Mouse (Mus musculus) mouse trophoblast stem cell (cell line): Measurements from ENCODE around the gene Psap.
"Not testable (repeated sequence)": the region's sequence is repeated elsewhere in the genome, so short reads cannot be mapped to it uniquely, and the experiment has no call there.

Experiments used
- in situ Hi-C, 2 experiments: fragments of 300-500 bp; cut with MseI, MboI; formaldehyde crosslinking; loops; 2 replicates in 1 of 2; 3 replicates in 1 of 2; pipeline ENCODE4 v1.15.1; 2025

Psap gene

DNA sequence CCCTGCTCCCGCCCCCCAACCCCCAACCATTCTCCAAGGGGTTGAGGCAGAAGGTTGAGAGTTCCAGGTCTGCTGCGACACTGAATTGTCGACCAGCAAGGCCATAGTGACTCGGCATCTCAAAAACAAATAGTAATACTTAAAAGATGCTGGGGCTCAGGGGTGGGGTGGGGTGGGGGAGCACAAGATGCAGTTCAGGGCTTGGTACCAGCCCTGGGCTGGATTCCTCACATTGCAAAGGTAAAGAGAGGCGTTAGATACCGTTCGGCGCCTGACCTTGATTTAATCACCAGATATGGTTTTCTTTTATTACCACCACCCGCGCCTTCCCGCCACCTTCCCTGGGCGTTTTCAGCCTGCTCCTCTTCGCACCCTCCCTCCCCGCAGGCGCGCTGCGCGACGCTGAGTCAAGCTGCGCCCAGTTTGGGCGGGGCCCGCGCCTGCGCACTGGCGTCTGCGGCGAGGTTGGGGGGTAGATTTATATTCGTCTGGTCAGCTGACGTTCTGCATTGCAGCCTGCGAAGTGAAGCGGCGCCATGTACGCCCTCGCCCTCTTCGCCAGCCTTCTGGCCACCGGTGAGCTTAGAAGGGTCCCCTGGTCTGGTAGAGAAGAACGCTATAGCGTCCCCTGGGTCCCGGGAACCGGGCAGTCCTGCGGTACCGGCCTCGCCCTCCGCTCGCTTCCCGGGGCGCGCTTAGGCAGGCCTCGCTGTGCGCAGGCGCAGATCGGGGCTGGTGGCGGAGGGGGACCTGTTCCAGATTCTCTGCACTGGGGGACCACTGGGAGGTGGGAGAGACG is at the start of gene Psap:
Gene Psap, plus strand, starts transcription at position 421 of the 799 bp plus-strand sequence.
- in situ Hi-C loops, result no loop called here

DNA sequence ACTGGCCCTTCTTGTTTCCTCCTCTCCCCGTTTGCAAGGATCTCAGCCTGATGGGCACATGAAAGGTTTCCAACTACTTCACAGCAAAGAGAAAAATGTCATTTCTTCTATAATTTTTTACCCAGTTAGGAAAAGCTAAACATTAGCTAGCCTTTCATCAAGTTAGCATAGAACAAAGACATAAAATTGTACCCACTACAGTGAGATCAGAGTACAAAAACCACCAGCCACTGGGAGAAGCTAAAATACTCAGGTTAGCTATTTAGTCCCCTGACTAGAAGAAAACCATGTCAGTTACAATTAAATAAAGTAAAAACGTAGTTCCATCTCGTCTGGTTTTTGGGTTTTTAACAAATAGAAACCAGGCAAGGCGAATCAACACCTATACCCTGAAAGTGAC is 49.8 kb upstream of the Psap start:
- in situ Hi-C loops, result no loop called here

DNA sequence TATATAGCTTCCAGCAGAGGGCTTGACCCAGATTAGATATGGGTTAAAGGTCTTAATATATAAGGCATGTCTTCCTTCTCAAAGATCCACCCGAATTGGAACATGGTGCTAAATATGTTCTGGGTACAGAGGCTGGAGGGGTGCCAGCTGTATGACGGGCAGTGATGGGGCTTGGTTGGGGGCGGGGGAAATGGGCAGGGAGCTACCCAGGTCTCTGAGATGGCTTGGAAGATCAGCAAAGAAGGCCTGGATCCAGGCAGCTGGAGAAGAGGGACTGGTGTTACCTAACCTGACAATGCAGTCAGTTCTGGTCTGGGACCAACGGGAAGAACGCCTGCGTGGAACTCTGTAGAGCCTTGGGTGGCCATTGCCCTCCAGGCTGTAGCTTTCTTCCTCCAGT is 48.3 kb upstream of the Psap start:
- in situ Hi-C loops, result no loop called here

DNA sequence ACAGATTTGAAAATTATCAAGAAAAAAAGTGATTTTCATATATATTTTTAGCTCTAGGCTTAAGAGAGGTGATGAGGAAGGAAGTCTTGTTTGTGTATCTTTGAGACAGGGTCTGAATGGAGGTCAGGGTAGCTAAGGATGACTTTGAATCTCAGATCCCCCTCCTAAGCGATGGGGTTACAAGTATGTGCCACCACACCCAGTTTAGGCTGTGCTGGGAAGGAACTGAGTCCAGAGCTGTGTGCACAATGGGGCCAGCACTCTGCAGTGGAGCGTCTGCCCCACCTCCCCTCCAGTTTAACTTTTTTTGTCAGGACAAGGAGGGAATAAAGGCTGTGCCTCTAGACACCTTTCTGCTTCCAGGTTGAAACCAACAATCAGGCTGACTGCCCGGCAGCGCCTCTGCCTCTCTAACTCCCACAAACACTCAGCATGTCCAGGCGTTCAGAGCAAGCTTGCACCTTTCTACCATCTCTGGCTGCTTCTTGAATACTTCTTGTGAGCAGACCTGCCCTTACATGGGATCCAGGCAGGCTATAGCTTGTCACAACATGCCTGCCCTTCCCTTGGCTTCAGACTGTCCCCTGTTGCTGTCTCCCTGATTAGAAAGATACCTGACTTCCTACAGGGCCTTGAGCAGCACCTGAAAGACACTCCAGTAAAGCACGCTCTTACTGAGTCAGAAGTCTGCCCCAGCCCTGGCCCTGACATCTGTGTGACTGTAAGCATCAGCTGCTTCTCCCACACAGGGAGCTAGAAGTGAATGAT is 46.9 kb upstream of the Psap start:
- in situ Hi-C loops, result no loop called here

DNA sequence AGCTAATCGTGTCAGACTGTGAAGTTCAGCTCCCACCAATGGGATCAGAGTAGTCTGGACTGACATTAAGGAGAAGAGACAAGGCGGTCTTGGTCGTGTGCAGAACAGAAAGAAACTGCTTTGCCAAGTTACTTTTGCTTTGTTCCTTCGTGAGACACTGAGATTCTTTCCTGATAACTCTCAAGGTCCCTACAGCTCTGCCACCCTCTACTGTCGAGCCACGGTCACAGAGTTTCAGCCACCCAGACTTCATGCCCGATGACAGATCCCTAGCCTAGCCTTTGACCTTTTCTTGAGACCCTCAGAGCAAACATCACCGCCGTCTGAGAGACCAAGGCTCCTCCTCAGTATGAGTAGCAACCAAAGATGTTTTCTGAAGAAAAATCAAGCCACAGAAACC is 43.4 kb upstream of the Psap start:
- in situ Hi-C loops, result no loop called here

DNA sequence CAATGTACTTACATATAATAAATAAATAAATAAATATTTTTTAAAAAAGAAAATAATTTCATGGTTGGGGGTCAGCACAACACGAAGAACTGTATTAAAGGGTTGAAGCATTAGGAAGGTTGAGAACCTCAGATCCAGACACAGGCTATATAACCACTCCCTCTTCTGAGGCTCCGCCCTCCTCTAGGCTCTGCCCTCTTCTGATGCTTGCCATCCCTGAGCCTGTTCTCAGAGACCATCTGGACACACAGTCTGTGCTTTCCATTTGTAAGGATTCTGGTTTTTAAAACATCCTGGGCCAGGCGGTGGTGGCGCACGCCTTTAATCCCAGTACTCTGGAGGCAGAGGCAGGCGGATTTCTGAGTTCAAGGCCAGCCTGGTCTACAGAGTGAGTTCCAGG is 41.6 kb upstream of the Psap start:
- in situ Hi-C loops, result loop anchor here (5.0 kb wide), 3 partner anchors 44 to 89 kb away; no protein-coding TSS in a partner anchor

DNA sequence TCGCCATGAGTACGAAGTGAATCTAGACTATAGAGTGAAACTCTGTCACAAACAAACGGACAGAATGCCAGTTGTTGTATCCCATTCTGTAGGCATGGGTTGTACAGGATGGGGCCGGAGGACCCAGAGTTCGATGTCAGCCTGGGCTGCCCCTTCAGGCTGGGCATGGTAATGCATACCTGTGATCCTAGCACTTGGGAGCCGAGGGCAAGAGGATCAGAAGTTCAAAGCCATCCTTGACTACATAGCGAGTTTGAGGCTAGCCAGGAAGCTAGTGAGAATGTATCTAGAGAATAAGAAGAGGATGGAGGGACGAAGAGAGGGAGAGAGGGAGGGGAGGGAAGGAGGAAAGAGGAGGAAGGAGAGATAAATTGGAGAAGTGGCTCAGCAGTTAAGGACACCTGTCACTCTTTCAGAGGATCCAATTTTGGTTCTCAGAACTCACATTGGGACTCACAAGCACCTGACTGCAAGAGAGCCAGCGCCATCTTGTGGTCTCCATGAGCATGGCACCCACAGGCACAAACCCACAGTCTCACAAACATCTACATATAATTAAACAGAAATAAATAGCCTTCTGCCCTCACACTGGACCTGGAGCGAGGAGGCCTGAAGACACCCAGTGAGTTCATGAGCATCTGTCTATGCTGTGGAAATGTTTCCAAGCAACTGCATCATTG is 39.8 kb upstream of the Psap start:
- in situ Hi-C loops, result loop anchor here (5.0 kb wide), 3 partner anchors 45 to 90 kb away; no protein-coding TSS in a partner anchor

DNA sequence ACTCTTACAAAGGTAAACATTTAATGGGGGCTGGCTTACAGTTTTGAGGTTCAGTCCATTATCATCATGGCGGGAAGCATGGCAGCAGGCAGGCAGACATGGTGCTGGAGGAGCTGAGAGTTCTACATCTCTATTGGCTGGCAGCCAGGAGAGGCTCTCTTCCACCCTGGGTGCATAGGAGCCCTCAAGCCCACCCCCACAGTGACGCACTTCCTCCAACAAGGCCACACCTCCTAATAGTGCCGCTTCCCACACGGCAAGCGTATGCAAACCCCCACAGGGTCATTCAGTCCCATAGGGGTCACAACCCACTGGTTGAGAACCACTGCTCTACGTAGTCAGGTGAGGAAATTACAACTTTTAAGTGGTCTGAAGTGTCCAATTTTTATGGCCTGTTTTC is 37.0 kb upstream of the Psap start:
- in situ Hi-C loops, result no loop called here

DNA sequence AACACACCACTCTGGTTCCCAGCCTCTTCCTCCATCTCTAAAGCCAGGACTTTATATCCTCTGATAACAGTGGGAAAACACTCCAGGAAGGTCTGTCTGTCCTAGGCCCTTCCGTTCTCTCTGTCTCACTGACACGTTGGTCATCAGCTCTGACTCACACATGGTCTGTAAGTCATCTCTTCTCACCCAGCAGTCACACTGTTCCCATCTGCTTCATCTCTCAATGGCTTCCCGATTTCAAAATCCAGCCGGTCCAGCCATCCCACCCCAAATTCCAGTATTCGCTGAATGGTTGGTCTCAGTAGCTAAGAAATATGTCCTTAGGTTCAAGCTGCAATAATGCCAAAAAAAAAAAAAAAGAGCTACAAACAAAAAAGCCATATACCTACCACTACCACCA is 33.5 kb upstream of the Psap start:
- in situ Hi-C loops, result no loop called here

DNA sequence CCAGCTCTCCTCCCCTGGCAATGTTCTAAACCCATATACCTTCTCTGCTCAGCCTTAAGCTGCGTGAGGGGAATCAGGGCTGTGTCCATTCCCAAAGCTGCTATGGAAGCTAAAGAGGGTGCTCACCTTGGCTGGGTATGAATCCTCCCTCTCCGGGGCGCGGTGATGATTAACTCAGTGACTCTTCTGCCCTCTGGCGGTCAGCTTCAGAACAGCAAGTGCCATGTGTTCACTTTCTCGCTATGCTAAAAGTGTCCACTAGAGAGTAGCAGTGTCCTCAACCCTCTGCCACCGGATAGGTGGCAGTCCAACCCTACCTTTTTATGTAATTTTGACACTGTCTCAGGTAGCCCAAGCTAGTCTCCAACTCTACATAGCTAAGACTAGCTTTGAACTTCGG is 32.4 kb upstream of the Psap start:
- in situ Hi-C loops, result no loop called here

DNA sequence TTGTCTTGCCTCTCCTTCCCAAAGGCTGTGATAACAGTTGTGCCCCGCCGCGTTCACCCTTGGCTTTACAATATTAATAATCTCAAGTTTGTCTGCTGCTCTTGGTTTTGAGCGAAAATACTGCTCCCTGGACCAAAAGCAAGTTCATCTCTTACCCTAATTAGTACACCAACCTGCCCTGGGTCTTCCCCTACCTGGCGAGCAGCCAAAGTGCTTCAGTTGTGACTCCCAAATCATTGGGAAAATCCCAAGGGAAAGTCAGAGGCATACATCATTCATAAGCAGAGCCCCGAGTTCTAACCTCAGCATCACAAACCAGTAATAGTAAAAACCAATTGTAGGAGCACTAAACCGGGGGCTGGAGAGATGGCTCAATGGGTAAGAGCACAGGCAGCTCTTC is 31.8 kb upstream of the Psap start:
- in situ Hi-C loops, result no loop called here

DNA sequence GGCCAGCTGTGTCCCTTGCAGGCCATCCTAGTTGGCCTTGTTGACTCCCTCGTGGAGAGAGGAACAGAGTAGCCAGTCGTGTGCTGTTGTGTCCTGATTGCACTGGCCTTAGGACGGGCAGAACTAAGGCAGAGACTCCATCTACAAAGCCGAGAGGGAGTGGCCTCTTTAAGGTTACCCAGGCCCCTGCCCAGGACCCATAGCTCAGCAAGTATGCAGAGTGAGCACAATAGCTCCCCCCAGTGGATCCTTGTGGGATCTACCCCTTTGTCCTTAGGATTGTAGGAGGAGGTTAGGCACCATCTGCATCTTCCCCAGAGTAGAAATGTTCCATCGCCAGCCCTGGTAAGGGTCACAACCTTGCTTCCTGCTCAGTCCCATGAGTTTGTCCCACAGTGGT is 30.9 kb upstream of the Psap start:
- in situ Hi-C loops, result no loop called here

DNA sequence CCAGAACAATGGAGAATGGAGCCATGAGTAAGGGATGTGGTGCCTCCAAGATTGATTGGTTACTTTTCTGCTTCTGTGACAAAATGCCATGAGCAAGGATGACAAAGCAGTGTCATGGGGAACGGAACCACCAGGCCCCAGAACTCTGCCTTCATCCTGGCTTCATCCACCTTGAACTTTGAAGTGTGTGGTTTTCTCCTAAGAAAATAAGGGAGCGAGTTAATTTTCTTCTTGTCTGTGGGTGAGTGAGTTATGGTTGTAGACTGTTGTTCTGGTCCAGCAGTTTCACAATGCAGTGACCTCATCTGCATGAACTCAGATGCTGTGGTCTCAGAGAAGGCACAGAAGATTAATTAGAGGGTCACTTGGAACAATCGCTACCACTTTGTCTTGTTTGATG is 29.1 kb upstream of the Psap start:
- in situ Hi-C loops, result not testable (repeated sequence)

DNA sequence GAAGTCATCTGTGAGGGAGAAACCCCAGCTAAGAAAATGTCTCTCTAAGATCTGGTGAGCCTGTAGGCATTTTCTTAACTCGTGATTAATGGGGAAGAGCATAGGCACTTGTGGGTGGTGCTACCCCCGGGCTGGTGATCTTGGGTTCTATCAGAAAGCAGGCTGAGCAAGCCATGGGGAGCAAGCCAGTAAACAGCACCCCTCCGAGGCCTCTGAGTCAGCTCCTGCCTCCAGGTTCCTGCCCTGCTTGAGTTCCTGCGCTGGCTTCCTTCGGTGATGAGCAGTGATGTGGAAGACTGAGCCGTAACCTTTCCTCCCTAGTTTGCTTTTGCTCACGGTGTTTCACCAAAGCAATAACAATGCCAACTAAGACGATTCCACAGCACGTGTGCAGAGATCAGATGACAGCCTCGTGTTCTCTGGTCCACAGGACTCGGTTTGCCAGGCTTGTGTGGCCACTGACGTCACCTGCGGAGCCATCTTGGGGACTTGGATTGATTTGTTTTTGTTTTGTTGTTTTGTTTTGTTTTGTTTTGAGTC is 26.9 kb upstream of the Psap start:
- in situ Hi-C loops, result no loop called here

DNA sequence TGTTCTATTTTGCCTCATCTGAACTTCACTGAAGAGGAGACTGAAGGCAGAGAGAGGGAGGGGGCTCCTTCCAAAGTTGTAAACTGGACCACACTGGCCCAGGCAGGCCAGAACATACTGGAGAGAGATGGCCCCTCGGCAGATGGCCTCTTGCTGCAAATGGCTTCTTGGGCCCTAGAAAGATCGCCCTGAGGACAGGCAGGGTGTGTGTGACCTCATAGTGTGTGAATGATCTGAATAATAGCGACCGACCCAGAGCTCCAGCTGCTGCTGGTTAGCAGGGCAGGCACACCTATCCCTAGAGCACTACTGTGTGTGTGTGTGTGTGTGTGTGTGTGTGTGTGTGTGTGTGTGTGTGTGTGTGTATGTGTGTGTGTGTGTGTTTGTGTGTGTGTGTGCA is 25.2 kb upstream of the Psap start:
- in situ Hi-C loops, result no loop called here

DNA sequence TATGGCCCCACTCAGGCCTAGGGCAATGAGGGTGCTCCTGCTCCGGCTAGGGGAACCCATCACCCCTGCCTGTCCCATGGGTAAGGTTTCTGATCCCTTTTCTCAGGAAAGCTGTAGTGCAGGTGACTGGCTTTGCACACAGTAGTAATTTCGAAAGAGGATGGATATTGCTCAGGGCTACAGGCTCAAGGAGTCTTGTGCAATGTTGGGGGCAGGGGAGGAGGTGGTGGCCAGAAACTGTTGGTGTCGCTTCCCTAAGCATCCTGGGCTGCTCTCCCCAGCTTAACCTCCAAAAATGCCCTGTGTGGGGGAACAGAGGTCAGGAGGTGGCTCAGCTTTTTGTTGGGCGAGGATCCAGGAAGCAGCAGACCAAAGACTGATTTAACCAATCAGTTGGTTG is 24.8 kb upstream of the Psap start:
- in situ Hi-C loops, result no loop called here

DNA sequence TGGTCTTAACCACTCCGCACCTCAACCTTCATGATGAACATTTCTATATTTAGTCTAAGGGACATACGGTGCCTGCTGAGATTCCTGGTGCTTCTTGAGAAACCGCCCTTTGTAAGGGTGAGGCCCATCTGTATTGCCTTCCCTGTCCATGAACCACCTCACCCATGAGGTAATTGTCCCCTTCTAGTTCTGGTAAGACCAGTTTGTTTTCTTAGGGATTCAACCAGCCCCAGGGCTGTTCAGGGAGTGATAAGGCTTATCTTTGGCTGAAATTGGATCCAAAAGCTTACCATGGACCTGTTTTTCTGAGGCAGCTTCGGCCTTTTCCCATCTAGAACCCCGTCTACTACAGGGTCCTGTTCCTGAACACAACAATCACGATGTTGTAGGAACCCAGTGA is 21.3 kb upstream of the Psap start:
- in situ Hi-C loops, result no loop called here

DNA sequence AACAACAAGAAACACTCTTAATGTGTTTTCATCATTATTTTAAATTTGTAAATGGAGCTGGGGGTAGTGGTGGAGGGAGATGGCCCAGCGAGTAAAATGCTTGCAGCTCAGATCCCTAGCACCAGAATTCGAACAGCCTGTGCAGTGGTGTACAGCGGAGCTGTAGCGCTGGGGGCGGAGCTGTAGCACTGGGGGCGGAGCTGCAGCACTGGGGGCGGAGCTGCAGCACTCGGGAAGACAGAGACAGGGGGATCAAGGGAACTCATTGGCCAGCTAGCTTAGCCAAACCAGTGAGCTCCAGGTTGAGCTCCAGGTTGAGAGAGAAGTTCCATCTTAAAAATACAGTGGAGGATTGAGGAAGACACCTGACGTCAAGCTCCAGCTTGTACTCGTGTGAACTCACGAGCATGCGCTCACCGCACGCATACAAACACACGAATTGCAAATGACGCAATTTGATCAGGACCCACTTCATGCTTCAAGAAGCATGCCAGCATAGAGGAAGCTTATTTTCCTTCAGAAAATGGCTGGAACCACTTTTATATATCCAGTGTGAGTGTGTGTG is 20.1 kb upstream of the Psap start:
- in situ Hi-C loops, result no loop called here

DNA sequence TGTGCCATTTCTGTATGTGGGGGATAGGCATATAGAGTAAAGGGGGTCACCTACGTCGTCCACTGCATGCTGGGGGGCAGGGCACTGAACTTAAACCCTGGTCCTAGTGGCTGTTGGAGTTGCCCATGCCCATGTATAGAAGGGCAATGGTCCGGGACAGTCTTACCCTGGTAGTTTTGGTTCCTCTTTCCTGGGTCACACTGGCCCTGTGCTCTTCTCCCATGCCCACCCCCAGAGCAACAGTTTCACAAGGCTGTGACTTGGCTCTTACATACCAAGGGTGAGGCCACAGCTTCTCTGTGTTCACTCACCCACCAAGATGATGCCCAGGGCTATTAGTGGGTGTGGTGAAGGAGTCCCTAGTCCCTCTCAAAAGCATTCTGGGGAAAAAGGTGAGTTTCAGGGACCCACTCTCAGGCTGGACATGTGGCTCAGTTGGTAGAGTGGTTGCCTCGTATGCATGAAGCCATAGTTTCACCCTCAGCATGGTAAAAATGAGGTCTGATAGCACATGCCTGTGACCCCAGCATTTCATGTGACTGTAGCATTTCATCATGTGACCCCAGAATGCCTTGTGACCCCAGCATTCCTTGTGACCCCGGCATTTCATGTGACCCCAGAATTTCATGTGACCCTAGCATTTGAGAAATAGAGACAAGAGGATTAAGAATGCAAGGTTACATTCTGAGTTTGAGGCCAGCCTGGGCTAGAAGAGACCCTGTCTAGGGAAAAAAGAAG is 16.7 kb upstream of the Psap start:
- in situ Hi-C loops, result no loop called here

DNA sequence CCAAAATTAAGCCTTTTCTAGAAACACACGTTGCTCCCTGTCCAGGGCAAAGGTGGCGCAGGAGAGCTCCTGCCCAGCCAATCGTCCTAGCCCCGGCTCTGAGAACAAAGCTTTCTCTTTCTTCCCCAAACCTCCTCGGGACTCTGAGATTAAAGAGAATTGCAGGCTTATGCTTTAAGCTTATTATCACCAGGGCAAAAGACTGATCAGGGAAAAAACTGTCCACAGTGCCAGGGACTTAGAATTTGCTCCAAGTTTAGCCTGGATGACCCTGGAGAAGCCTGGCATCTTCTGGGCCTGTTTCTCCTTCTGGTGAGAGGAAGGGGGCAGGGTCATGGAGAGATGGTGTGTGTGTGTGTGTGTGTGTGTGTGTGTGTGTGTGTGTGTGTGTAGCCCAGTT is 15.9 kb upstream of the Psap start:
- in situ Hi-C loops, result no loop called here

DNA sequence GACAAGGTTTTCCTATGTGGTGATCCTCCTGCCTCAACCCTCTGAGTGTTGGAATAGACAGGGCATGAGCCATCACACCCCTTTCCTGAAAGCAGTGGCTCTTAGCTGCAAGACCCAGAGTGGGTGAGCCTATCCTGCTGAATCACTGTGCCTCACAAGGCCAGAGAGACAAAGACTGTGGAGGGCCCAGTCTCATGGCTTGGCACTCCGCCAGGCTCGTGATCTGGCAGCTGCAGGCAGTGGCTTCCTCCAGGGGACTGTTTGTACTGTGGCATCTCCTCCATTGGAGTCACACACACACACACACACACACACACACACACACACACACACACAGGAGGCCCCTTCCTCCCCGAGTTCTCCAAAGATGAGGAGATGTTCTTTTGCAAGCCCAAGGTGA is 15.0 kb upstream of the Psap start:
- in situ Hi-C loops, result no loop called here
